Mouse (Mus musculus): ENCODE results near the gene Gm14819.
"Not testable (repeated sequence)": the region's sequence is repeated elsewhere in the genome, so short reads cannot be mapped to it uniquely, and the experiment has no call there.

Gene Gm14819

GRCm38 (mm10) chrX:35403883-35404282 is at the start of gene Gm14819:
Gm14819 (plus strand) TSS chrX:35404183.
- not testable (repeated sequence) for TF ChIP-seq GATA4 (IDR thresholded peaks at IDR 0.05; ENCODE audit: insufficient replicate concordance, low read length)
